Mouse (Mus musculus): ENCODE measurements around the gene Rapsn.

Rapsn gene

GRCm38 (mm10) chr2:91080784-91081513, 45.5 kb downstream of the Rapsn start:
- no peak for DNase-seq

GRCm38 (mm10) chr2:91081775-91082695, 46.6 kb downstream of the Rapsn start, which contains the start of gene Spi1:
Spi1 (plus strand) TSS chr2:91082390.
- no peak for DNase-seq

DNA sequence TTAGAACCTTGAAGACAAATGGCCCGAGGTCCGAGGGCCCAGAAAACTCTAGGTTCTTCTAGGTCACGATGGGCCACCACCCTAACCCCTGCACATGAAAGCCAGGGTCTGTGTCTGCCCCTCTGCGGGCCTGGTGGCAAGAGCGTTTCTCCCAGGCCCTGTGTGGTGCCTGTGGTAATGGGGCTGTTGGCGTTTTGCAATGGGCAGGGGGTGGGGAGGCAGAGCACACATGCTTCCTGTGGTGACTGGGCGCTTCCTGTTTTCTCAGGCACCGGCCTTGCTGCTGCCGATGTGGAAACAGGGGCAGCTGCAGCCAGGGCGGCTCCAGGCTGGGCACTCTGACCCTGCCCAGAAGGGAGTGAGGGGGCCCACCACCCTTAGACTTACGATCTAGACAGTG, 47.4 kb downstream of the Rapsn start:
- peak; percentile 43 to 72 for DNase-seq

GRCm38 (mm10) chr2:91083366-91083940, 48.0 kb downstream of the Rapsn start:
- DNase-seq: no peak

GRCm38 (mm10) chr2:91084179-91084820, 48.9 kb downstream of the Rapsn start:
- no peak for DNase-seq

DNA sequence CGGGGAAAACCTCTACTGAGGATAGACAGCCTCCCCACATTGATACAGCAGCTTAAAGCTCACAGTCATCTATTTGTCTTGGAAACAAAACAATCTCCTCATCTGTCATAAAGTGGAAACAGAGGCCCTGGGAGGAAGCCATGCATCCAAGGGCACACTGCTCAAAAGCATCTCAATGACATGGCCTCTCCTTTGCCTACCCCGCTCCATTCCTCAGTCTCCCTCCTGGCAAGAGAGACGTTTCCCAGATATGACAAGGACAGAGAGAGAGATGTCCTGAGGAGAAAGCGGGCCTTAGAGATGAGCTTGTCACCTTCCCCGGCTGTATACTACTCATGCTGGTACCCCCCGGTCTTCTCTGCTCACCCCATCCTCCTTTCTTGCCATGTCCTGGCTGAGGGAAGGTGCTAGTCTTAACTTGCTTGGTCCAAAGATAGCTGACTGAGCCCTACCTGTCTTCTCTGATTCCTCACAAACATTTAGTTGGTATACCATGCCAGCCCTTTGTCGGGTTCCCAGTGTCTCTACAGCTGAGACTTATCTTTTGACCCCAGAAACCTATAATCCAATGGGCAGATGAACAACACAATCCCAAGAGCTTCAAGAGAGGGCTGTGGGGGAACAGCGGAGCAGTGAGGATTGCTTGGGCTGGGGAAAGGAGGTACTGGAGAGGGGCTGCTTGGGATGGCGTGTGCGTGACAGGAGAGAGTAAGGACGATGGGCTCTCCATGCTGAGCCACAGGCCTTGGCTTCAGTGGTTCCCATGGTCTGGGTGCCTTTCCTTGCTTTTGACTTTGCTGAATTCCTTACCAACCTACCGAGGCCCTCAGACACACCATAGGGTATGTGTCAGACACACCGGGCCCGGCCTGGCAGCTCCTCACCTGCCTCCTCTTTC, 50.3 kb downstream of the Rapsn start:
- DNase-seq: no peak

DNA sequence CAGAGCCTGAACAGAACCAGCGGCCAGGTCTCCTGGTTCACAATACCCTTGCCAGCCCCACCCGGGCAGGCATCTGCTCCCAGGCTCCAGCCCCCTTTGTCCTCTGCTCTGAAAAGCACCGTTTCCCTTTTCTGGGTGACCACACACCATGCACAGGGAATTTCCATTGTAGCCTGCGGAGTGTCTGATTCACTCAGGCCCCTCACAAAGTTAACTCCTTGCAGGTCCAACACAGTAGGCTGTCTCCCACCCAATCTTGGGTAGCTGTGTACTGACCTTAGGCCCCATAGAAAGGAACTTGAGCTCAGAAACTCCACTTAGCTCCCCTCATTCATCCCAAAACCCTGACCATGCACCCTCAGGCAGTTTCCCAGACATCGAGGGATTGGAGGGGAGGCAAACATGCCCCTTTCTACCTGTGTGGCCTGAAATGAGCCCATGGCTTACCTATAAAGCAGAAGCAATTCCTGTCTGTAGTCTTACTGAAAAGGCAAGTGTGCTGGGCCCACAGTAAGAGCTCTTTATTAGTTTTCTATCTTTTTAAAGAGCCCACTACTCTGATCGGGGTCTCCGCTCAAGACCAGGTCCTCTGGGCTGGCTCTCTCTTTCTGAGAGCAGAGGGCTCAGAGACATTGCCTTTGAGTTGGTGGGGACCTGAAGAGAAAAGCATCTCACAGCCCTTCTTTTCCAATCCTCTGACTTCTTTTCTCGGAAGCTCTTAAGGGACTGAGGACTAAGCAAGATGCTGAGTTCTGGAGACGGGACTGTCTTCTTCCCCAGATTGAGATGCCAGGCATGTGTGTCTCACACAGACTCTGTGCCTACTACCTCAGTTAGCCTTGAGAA, 51.2 kb downstream of the Rapsn start:
- DNase-seq: no peak

DNA sequence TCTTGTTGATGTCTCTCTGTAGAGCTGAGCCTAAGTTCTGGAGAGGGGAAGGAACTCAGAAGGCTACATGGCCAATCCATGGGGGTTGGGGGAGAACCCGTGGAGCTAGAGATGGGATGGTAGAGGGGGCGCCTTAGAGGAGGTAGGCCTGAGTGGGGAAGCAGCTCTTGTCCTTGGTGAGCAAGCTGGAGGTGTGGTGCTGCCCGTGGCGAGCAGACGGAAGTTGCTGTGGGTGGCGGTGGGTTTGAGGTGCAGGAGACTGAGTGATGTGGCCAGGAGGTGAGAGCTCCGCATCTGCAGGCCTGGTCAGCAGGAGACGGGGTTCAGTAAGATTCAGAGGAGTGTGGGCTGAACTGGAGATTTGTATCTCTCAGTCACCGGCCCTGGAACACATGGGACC, 52.0 kb downstream of the Rapsn start:
- no peak for DNase-seq

- no peak for DNase-seq
Observed at GRCm38 (mm10) chr2:91088987-91089386, 53.6 kb downstream of the Rapsn start.

- no peak for DNase-seq
Observed at GRCm38 (mm10) chr2:91090208-91090607, 54.8 kb downstream of the Rapsn start.

DNA sequence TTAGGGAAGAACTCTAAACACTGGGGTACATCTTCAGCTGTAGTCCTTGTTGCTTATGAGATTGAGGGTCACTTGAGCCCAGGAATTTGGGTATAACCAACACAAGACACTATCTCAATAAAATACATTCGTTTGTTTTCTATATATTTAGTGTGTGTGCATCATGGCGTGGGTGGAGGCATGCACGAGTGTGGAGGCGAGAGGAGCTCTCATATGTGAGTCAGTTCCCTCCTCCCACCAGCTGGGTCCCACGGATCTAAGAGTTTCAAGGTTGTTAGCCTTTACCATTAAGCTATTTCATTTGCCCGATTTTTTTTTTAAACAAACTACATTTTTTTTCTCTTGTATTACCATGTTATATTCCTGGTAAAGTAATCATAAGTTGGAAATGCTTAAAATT, 55.4 kb downstream of the Rapsn start:
- no peak for DNase-seq
